Mouse (Mus musculus) stomach, embryonic 14.5 days (tissue): ENCODE measurements around the gene Cox6a2. TPM values are rescaled to one million over a fixed set of nuclear protein-coding genes. Genes with fewer than 3 reads are reported as not detected.

ENCODE experiments used
- ATAC-seq: fragments of 200-750 bp; cut with Nextera tagmentation; 2 replicates; pipeline ENCODE4 v1.8.0; 2017; ENCODE audit warnings: low read depth, moderate TSS enrichment; ENCODE audit not compliant: insufficient number of reproducible peaks, insufficient read depth, low FRiP score
- H3K27ac ChIP-seq: fragments of 300-500 bp; sonication (generic); 2 replicates; pipeline ENCODE4 v1.5.1; 2014; ENCODE audit warnings: mild to moderate bottlenecking, low read length, moderate library complexity, mixed read lengths
- H3K27me3 ChIP-seq: fragments of 300-500 bp; sonication (generic); 2 replicates; pipeline ENCODE4 v1.6.1; 2014; ENCODE audit warnings: low read length, control low read depth, mixed read lengths; ENCODE audit not compliant: control insufficient read depth, insufficient read depth
- H3K36me3 ChIP-seq: fragments of 300-500 bp; sonication (generic); 2 replicates; pipeline ENCODE4 v1.6.1; 2014; ENCODE audit warnings: mild to moderate bottlenecking, control low read depth, low read length, moderate library complexity, mixed read lengths; ENCODE audit not compliant: control insufficient read depth, insufficient read depth
- H3K4me1 ChIP-seq: fragments of 300-500 bp; sonication (generic); 2 replicates; pipeline ENCODE4 v1.6.1; 2014; ENCODE audit warnings: low read length, control low read depth, mixed read lengths; ENCODE audit not compliant: control insufficient read depth, insufficient read depth
- H3K4me2 ChIP-seq: fragments of 300-500 bp; sonication (generic); replicated peaks from 2 replicates; pipeline ENCODE4 v1.6.1; 2014; ENCODE audit warnings: low read depth, low read length, control low read depth
- H3K4me3 ChIP-seq: fragments of 300-500 bp; sonication (generic); 2 replicates; pipeline ENCODE4 v1.5.1; 2014; ENCODE audit warnings: low read depth, low read length, control low read depth
- H3K9ac ChIP-seq: fragments of 300-500 bp; sonication (generic); replicated peaks from 2 replicates; pipeline ENCODE4 v1.6.1; 2014; ENCODE audit warnings: low read depth, mild to moderate bottlenecking, control low read depth, low read length, moderate library complexity, mixed read lengths
- H3K9me3 ChIP-seq: fragments of 300-500 bp; sonication (generic); 2 replicates; pipeline ENCODE4 v1.6.1; 2016; ENCODE audit warnings: low read depth, low read length, control low read depth; ENCODE audit not compliant: control insufficient read depth
- WGBS: fragments of 180-500 bp; shearing (Covaris S2); extraction: QIAGEN DNeasy Blood & Tissue Kit; methylation state at CpG from one replicate; pipeline ENCODE4 v1.1.7; 2014; 5-methylcytosine and 5-hydroxymethylcytosine counted together
- polyA plus RNA-seq: library from polyadenylated mRNA; unstranded; fragments of >200 nt; fragmentation: Nextera tagmentation; extraction: Ambion mirVana; gene quantifications from 2 replicates; pipeline ENCODE4 v1.2.1, GENCODE M21; 2014

Gene Cox6a2
- polyA plus RNA-seq, 1 experiment from 2014 or later = not detected

GRCm38 (mm10) chr7:128246496-128247391 lies 40.6 kb upstream of the Cox6a2 start, which contains the start of gene Tgfb1i1:
Gene Tgfb1i1, plus strand, starts transcription at chr7:128246812.
- peak within 1 kb of the TSS; percentile 93 for H3K27ac ChIP-seq
- peak within 1 kb of the TSS; percentile 59 for H3K9ac ChIP-seq
- H3K4me2 ChIP-seq = peak within 1 kb of the TSS; percentile 68
- H3K4me3 ChIP-seq = peak within 1 kb of the TSS; percentile 48
- no peaks in the 10 kb centered on the region for H3K27me3 ChIP-seq
- 3% methylated on average over 25 of the region's 30 CpGs for WGBS
- H3K9me3 ChIP-seq = no peaks in the 10 kb centered on the region
- peak; percentile 82 for ATAC-seq
- peaks cover 12% of the 10 kb centered on the region for H3K4me1 ChIP-seq
- H3K36me3 ChIP-seq = peaks cover 30% of the 10 kb centered on the region

GRCm38 (mm10) chr7:128245547-128245946 lies 39.4 kb upstream of the Cox6a2 start:
- no peak for ATAC-seq
- no peak overlapping the region for H3K4me2 ChIP-seq
- H3K4me1 ChIP-seq = peaks cover 12% of the 10 kb centered on the region
- peak overlapping the region; percentile 93; the same call in 1 of the 2 replicates for H3K27ac ChIP-seq
- no peak overlapping the region for H3K9ac ChIP-seq
- H3K4me3 ChIP-seq = no peak overlapping the region
- 89% methylated on average over 4 of the region's 4 CpGs for WGBS
- no peaks in the 10 kb centered on the region for H3K9me3 ChIP-seq
- H3K27me3 ChIP-seq = no peaks in the 10 kb centered on the region
- H3K36me3 ChIP-seq = peaks cover 37% of the 10 kb centered on the region

GRCm38 (mm10) chr7:128244410-128245025 lies 38.3 kb upstream of the Cox6a2 start:
- H3K4me1 ChIP-seq = peaks cover 13% of the 10 kb centered on the region
- H3K27ac ChIP-seq = no peak overlapping the region
- WGBS = 93% methylated on average over 18 of the region's 18 CpGs
- ATAC-seq = no peak
- no peaks in the 10 kb centered on the region for H3K9me3 ChIP-seq
- H3K4me3 ChIP-seq = no peak overlapping the region
- H3K27me3 ChIP-seq = no peaks in the 10 kb centered on the region
- peaks cover 43% of the 10 kb centered on the region for H3K36me3 ChIP-seq
- H3K9ac ChIP-seq = no peak overlapping the region
- no peak overlapping the region for H3K4me2 ChIP-seq

GRCm38 (mm10) chr7:128243921-128244320 lies 37.7 kb upstream of the Cox6a2 start:
- Histone ChIP-seq H3K9me3 (no peaks in the 10 kb centered on the region), H3K36me3 (peaks cover 39% of the 10 kb centered on the region), H3K27ac (no peak overlapping the region), H3K27me3 (no peaks in the 10 kb centered on the region), H3K4me3 (no peak overlapping the region), H3K9ac (no peak overlapping the region), H3K4me2 (no peak overlapping the region), H3K4me1 (peaks cover 17% of the 10 kb centered on the region)
- WGBS = 61% methylated on average over 10 of the region's 10 CpGs
- no peak for ATAC-seq

GRCm38 (mm10) chr7:128242331-128242730 lies 36.1 kb upstream of the Cox6a2 start:
- no peak overlapping the region for H3K4me2 ChIP-seq
- H3K27ac ChIP-seq = no peak overlapping the region
- no peak overlapping the region for H3K9ac ChIP-seq
- peaks cover 39% of the 10 kb centered on the region for H3K36me3 ChIP-seq
- no peak overlapping the region for H3K4me3 ChIP-seq
- ATAC-seq = no peak
- H3K4me1 ChIP-seq = peaks cover 13% of the 10 kb centered on the region
- no peaks in the 10 kb centered on the region for H3K27me3 ChIP-seq
- no peaks in the 10 kb centered on the region for H3K9me3 ChIP-seq
- 97% methylated on average over 16 of the region's 16 CpGs for WGBS

GRCm38 (mm10) chr7:128240131-128240784 lies 34.1 kb upstream of the Cox6a2 start:
- Histone ChIP-seq H3K27me3 (no peaks in the 10 kb centered on the region), H3K9ac (no peak overlapping the region), H3K4me1 (peaks cover 11% of the 10 kb centered on the region; the same call in 1 of the 2 replicates), H3K27ac (no peak overlapping the region), H3K9me3 (no peaks in the 10 kb centered on the region), H3K4me3 (no peak overlapping the region), H3K36me3 (peaks cover 39% of the 10 kb centered on the region), H3K4me2 (no peak overlapping the region)
- ATAC-seq = no peak
- 94% methylated on average over 27 of the region's 27 CpGs for WGBS

- Histone ChIP-seq H3K9me3 (no peaks in the 10 kb centered on the region), H3K9ac (no peak overlapping the region; the same call in 1 of the 2 replicates), H3K27me3 (no peaks in the 10 kb centered on the region), H3K4me1 (peaks cover 11% of the 10 kb centered on the region; the same call in 1 of the 2 replicates), H3K36me3 (peaks cover 26% of the 10 kb centered on the region), H3K4me2 (peak overlapping the region; percentile 41), H3K27ac (peak overlapping the region; percentile 70; the same call in 1 of the 2 replicates), H3K4me3 (peak overlapping the region; percentile 77)
- 21% methylated on average over 4 of the region's 4 CpGs for WGBS
- no peak for ATAC-seq
Observed at GRCm38 (mm10) chr7:128238991-128239390, 32.8 kb upstream of the Cox6a2 start.
